Mouse (Mus musculus) gastrocnemius, postnatal 36 days (tissue): ENCODE data around the gene Etv5. TPM values are rescaled to one million over a fixed set of nuclear protein-coding genes. Genes with fewer than 3 reads are reported as not detected.
"Not testable (repeated sequence)": the region's sequence is repeated elsewhere in the genome, so short reads cannot be mapped to it uniquely, and the experiment has no call there.

ENCODE experiments used
- DNase-seq, 2 experiments: peaks; one replicate each; pipeline ENCODE4 v3.0.0; 2022
- intact Hi-C: fragments of 180-260 bp; cut with DNase I; formaldehyde crosslinking; loops from one replicate; pipeline ENCODE4 v1.15.1; 2025
- total RNA-seq, 2 experiments: library from RNA; stranded (reverse); gene quantifications; 2 replicates each; pipeline ENCODE4 v1.2.3; 2021

The Etv5 gene
- total RNA-seq, 2 experiments from 2014 or later, result 10.6 to 13.1 TPM

GRCm38 (mm10) chr16:22398784-22399453 lies 40.6 kb downstream of the Etv5 start:
- intact Hi-C loops, result no loop called here

DNA sequence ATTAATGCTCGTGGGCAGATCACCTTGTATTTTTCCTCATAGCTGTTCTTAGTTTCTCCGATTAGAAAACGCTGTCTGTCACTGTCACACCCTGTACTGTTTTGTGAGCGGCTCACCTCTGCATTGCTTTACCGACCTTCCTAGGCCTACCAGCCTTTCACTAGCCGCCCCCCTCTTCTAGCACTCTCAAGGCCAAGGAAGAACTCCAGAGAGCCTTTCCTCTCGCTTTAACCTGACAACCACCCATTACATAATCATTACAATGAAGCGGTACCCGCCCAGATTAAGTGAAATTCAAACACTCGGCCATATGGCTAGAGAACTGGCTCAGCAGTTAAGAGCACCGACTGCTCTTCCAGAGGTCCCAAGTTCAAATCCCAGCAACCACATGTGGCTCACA lies 41.2 kb downstream of the Etv5 start:
- intact Hi-C loops, result no loop called here
- no peak for DNase-seq

More at GRCm38 (mm10) chr16:22398784-22399453, 40.6 kb downstream of the Etv5 start:
- DNase-seq, result no peak

DNA sequence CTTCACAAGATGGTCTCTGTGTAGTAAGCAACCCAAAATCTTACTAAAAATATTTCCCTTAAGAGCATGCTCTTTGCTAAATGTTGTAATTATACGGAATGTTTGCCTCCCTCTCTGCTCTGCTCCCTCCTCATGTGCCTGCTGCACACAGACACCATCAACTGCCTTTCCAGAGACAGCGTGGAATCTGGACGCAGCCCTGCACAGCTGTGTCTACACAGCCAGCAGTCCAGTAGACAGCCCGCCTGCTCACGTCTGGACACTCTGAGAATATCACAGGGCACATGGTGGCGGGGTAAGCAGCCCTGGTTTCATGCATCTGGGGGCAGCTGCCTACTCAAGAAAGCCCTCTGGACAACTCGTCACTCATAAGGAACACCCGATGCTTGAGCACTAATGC lies 43.1 kb downstream of the Etv5 start:
- no peak for DNase-seq
- intact Hi-C loops, result no loop called here

GRCm38 (mm10) chr16:22395093-22395844 lies 44.2 kb downstream of the Etv5 start:
- no peak for DNase-seq
- intact Hi-C loops, result no loop called here

DNA sequence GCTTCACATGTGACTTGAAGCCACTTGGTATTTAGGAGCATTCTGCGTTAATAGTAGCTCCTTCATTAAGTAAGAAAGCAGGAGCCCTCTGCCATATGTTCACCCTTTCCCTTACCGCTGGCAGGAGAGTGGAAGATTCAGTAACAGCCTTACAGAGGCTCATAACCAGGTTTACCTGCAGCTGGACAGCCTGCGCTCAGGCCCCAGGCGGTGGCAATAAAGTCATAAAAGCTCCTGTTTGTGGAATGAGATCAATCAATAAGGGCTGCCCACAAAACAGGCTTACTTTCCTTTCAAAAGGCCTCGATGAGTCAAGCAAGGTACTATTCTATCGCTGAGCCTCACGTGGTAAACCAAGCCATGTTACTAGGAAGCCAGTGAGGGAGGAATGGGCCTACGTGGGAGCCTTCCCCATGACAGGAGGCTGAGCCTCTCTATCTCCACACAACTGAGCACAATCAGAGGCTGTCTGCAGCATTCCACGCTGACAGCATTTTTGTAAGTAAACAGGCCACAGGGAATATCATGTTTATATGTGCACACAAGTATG lies 49.1 kb downstream of the Etv5 start:
- intact Hi-C loops, result no loop called here

GRCm38 (mm10) chr16:22389146-22389911 lies 50.2 kb downstream of the Etv5 start:
- intact Hi-C loops, result no loop called here
- no peak for DNase-seq

More for the DNA sequence above, 49.1 kb downstream of the Etv5 start:
- DNase-seq, result no peak

DNA sequence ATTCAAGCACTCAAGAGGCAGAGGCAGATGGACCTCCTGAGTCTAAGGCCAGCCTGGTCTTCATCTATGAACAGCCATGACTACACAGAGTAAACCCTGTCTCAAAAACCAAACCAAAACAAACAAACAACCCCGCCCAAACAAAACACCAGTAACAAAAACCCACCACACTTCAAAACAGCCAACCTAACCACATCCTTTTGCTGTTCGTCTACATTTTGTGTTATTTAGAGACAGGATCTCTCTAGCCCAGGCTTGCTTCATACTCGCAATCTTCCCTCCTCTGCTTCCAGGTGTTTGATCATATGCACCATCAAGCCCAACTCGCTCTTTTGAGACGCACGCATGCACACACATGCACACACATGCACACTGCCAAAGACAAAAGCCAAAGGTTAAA lies 51.8 kb downstream of the Etv5 start:
- no peak for DNase-seq
- intact Hi-C loops, result no loop called here

GRCm38 (mm10) chr16:22382018-22382417 lies 57.5 kb downstream of the Etv5 start:
- DNase-seq, intact Hi-C loops: not testable (repeated sequence)

GRCm38 (mm10) chr16:22380981-22381380 lies 58.5 kb downstream of the Etv5 start:
- intact Hi-C loops, result no loop called here

GRCm38 (mm10) chr16:22379986-22380385 lies 59.5 kb downstream of the Etv5 start:
- intact Hi-C loops, result no loop called here
- no peak for DNase-seq

More at GRCm38 (mm10) chr16:22380981-22381380, 58.5 kb downstream of the Etv5 start:
- DNase-seq, result no peak

GRCm38 (mm10) chr16:22379342-22379741 lies 60.2 kb downstream of the Etv5 start:
- DNase-seq, result no peak
- intact Hi-C loops, result no loop called here

DNA sequence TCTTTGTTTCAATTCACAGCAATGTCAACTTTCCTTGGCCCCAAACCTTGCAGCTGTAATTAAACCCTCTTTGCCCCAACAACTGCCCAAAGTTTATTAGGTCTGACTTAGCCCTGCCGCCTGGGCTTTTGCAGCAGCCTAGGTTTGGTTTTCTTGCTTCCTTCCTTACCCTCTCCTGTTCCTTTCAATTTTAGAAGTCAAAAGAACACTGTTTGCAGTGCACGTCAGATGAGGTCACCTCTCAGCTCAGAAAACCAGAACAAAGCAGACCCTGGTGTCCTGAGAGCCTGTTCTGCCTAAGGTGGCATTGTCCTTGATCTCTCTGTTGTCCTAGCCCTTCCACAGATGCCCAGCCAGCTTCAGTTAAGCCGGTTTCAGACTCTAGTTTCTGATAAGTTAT lies 61.8 kb downstream of the Etv5 start:
- DNase-seq, result no peak
- intact Hi-C loops, result no loop called here

GRCm38 (mm10) chr16:22374898-22375297 lies 64.6 kb downstream of the Etv5 start:
- intact Hi-C loops, result no loop called here
- DNase-seq, result no peak

- DNase-seq, result no peak
- intact Hi-C loops, result no loop called here
Measured at GRCm38 (mm10) chr16:22372701-22373124, 66.8 kb downstream of the Etv5 start.

GRCm38 (mm10) chr16:22372225-22372624 lies 67.3 kb downstream of the Etv5 start:
- intact Hi-C loops, result no loop called here
- no peak for DNase-seq

GRCm38 (mm10) chr16:22367099-22367498 lies 72.4 kb downstream of the Etv5 start:
- DNase-seq, result no peak
- intact Hi-C loops, result no loop called here

DNA sequence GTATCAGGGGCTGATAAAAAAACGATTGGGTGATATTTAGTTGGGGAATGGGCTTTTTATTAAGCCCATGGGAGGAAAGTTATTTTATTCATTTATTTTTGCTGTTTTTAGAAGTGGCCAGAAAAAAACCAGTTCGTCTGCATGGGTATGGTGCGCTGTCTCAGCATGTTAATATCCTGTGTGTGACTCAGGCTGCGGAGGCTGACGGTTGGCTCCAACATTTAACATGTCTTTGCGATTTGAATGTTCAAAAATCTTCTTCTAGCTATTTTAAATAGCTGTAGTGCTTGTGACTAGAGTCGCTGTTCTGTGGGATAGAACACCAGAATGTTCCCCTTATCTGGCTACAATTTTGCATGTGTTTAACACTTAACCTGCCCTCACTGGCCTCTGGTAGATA lies 73.5 kb downstream of the Etv5 start:
- intact Hi-C loops, result no loop called here
- no peak for DNase-seq

- intact Hi-C loops, result no loop called here
- DNase-seq, result no peak
Measured at GRCm38 (mm10) chr16:22365596-22365995, 73.9 kb downstream of the Etv5 start.

GRCm38 (mm10) chr16:22358701-22359354 lies 80.7 kb downstream of the Etv5 start:
- DNase-seq, result peak; percentile 21 to 51
- intact Hi-C loops, result no loop called here

GRCm38 (mm10) chr16:22354177-22354576 lies 85.3 kb downstream of the Etv5 start:
- intact Hi-C loops, DNase-seq: not testable (repeated sequence)
